Mouse (Mus musculus) G1E (cell line): ENCODE data around the gene Gm4553. TPM values are rescaled to one million over a fixed set of nuclear protein-coding genes. Genes with fewer than 3 reads are reported as not detected.
"Not testable (repeated sequence)": the region's sequence is repeated elsewhere in the genome, so short reads cannot be mapped to it uniquely, and the experiment has no call there.

Experiments used
- ATAC-seq: 2 replicates; pipeline ENCODE4 v1.8.0; 2016; ENCODE audit warnings: mild to moderate bottlenecking; ENCODE audit not compliant: insufficient number of reproducible peaks, poor library complexity, low FRiP score, severe bottlenecking; ENCODE audit errors: extremely low read depth
- DNase-seq: peaks from one replicate; pipeline ENCODE4 v3.0.0; 2012; ENCODE audit warnings: low spot score
- H3K27me3 ChIP-seq: 2 replicates; pipeline ENCODE4 v1.6.1; 2012; ENCODE audit warnings: mild to moderate bottlenecking, low read length, inconsistent platforms; ENCODE audit not compliant: insufficient read depth
- H3K36me3 ChIP-seq: replicated peaks from 2 replicates; pipeline ENCODE3; 2012; ENCODE audit warnings: mild to moderate bottlenecking, inconsistent platforms
- H3K4me1 ChIP-seq: 2 replicates; pipeline ENCODE4 v1.6.1; 2012; ENCODE audit warnings: low read depth, low read length, inconsistent platforms, mixed read lengths; ENCODE audit not compliant: insufficient read depth
- H3K4me3 ChIP-seq: 2 replicates; pipeline ENCODE4 v1.5.1; 2012; ENCODE audit warnings: low read depth, mild to moderate bottlenecking, inconsistent platforms, low read length, moderate library complexity, mixed read lengths
- H3K9me3 ChIP-seq: replicated peaks from 2 replicates; pipeline ENCODE4 v1.6.1; 2012; ENCODE audit warnings: inconsistent platforms
- CTCF ChIP-seq: IDR thresholded peaks from 2 replicates; pipeline ENCODE4 v1.5.1; 2012; ENCODE audit warnings: low read depth, low read length, inconsistent platforms, mixed read lengths
- GATA1 ChIP-seq: IDR thresholded peaks from 2 replicates; pipeline ENCODE4 v1.6.1; 2012; ENCODE audit warnings: borderline replicate concordance, low read length, inconsistent platforms, mixed read lengths
- GATA2 ChIP-seq: IDR thresholded peaks from 2 replicates; pipeline ENCODE4 v1.6.1; 2012; ENCODE audit warnings: low read depth, low read length, inconsistent platforms, borderline replicate concordance
- POLR2AphosphoS5 ChIP-seq: IDR thresholded peaks from 2 replicates; pipeline ENCODE4 v1.6.1; 2012; ENCODE audit warnings: low read depth, low read length, inconsistent platforms; ENCODE audit not compliant: insufficient replicate concordance
- TAL1 ChIP-seq: conservative IDR thresholded peaks from 2 replicates; pipeline ENCODE4 v1.6.1; 2012; ENCODE audit warnings: low read depth, low read length, inconsistent platforms, mixed read lengths
- polyA plus RNA-seq: library from polyadenylated mRNA; stranded (reverse); fragments of >175 nt; gene quantifications from 2 replicates; pipeline ENCODE4 v1.2.3, GENCODE M21; 2012
- total RNA-seq, 2 experiments: library from RNA; stranded (forward) in 1 of 2; stranded (reverse) in 1 of 2; fragments of 200-1000 nt in 1 of 2; fragments of >200 nt in 1 of 2; fragmentation: Nextera tagmentation in 1 of 2; gene quantifications; 2 replicates each; pipeline ENCODE4 v1.2.3; 2014 to 2017

Gene Gm4553
- total and polyA plus RNA-seq, 3 experiments = not detected

GRCm38 (mm10) chr7:142190289-142190688 lies 24.8 kb upstream of the Gm4553 start, which contains the start of gene Gm10153:
Gene Gm10153 (minus strand): TSS chr7:142190389.
- no peak for ATAC-seq
- no peak for TF ChIP-seq TAL1
- no peak for TF ChIP-seq GATA2
- no peak for TF ChIP-seq CTCF
- no peak for TF ChIP-seq GATA1
- TF ChIP-seq POLR2AphosphoS5 = no peak
- no peaks in the 10 kb centered on the region for H3K4me1 ChIP-seq
- H3K9me3 ChIP-seq = 0 out of 2 replicates have a peak, but pooled peaks cover 2% of the 10 kb centered on the region
- peaks cover 11% of the 10 kb centered on the region for H3K27me3 ChIP-seq
- H3K36me3 ChIP-seq = no peaks in the 10 kb centered on the region
- no peak within 1 kb of the TSS for H3K4me3 ChIP-seq
- DNase-seq = no peak

GRCm38 (mm10) chr7:142188156-142188555 lies 22.6 kb upstream of the Gm4553 start:
- H3K36me3 ChIP-seq = no peaks in the 10 kb centered on the region
- no peak overlapping the region for H3K4me3 ChIP-seq
- no peak for TF ChIP-seq POLR2AphosphoS5
- no peak for TF ChIP-seq GATA1
- no peak for TF ChIP-seq GATA2
- TF ChIP-seq CTCF = no peak
- no peak for TF ChIP-seq TAL1
- ATAC-seq = no peak
- H3K9me3 ChIP-seq = no peaks in the 10 kb centered on the region
- peaks cover 11% of the 10 kb centered on the region for H3K27me3 ChIP-seq
- no peaks in the 10 kb centered on the region for H3K4me1 ChIP-seq
- no peak for DNase-seq

- H3K4me3 ChIP-seq = no peak overlapping the region
- TF ChIP-seq POLR2AphosphoS5 (no peak), TAL1 (no peak), CTCF (no peak), GATA2 (no peak), GATA1 (no peak)
- DNase-seq (no peak), ATAC-seq (no peak)
- H3K27me3 ChIP-seq = peaks cover 4% of the 10 kb centered on the region
- H3K36me3 ChIP-seq = no peaks in the 10 kb centered on the region
- no peaks in the 10 kb centered on the region for H3K9me3 ChIP-seq
- no peaks in the 10 kb centered on the region for H3K4me1 ChIP-seq
These were observed 15.5 kb upstream of the Gm4553 start for GRCm38 (mm10) chr7:142181021-142181420.

GRCm38 (mm10) chr7:142178685-142179084 lies 13.1 kb upstream of the Gm4553 start:
- Histone ChIP-seq H3K4me1 (no peaks in the 10 kb centered on the region), H3K4me3 (no peak overlapping the region), H3K27me3 (peaks cover 4% of the 10 kb centered on the region), H3K36me3 (no peaks in the 10 kb centered on the region), H3K9me3 (no peaks in the 10 kb centered on the region)
- DNase-seq (no peak), ATAC-seq (no peak)
- TF ChIP-seq GATA2 (no peak), CTCF (no peak), POLR2AphosphoS5 (no peak), TAL1 (no peak), GATA1 (no peak)

GRCm38 (mm10) chr7:142175905-142176304 lies 10.4 kb upstream of the Gm4553 start, which contains the start of gene Krtap5-2:
Gene Krtap5-2 (minus strand): TSS chr7:142176005.
- not testable (repeated sequence) for H3K4me3 ChIP-seq, DNase-seq, ATAC-seq, H3K27me3 ChIP-seq, H3K4me1 ChIP-seq, H3K36me3 ChIP-seq, H3K9me3 ChIP-seq

GRCm38 (mm10) chr7:142169836-142170235 lies 4.3 kb upstream of the Gm4553 start:
- Histone ChIP-seq H3K9me3 (no peaks in the 10 kb centered on the region), H3K27me3 (no peaks in the 10 kb centered on the region; the same call in 1 of the 2 replicates), H3K4me1 (no peaks in the 10 kb centered on the region), H3K36me3 (no peaks in the 10 kb centered on the region), H3K4me3 (no peak overlapping the region)
- no peak for DNase-seq
- TF ChIP-seq GATA2 = no peak
- TF ChIP-seq CTCF = peak; percentile 63
- no peak for TF ChIP-seq TAL1
- no peak for TF ChIP-seq GATA1
- TF ChIP-seq POLR2AphosphoS5 = no peak
- no peak for ATAC-seq

GRCm38 (mm10) chr7:142159366-142159765 lies 6.2 kb downstream of the Gm4553 start:
- no peak overlapping the region for H3K4me3 ChIP-seq
- peaks cover 8% of the 10 kb centered on the region for H3K27me3 ChIP-seq
- ATAC-seq = no peak
- TF ChIP-seq CTCF (no peak), GATA1 (no peak), POLR2AphosphoS5 (no peak), GATA2 (no peak), TAL1 (no peak)
- H3K36me3 ChIP-seq = no peaks in the 10 kb centered on the region
- H3K9me3 ChIP-seq = no peaks in the 10 kb centered on the region
- DNase-seq = no peak
- no peaks in the 10 kb centered on the region for H3K4me1 ChIP-seq

GRCm38 (mm10) chr7:142157013-142157412 lies 8.5 kb downstream of the Gm4553 start, which contains the start of gene Gm29735:
Gene Gm29735 (minus strand): TSS chr7:142157113.
- not testable (repeated sequence) for DNase-seq, H3K27me3 ChIP-seq, H3K36me3 ChIP-seq, ATAC-seq, H3K4me1 ChIP-seq, H3K4me3 ChIP-seq, H3K9me3 ChIP-seq
